Mouse (Mus musculus) liver (tissue): ENCODE measurements around the gene Agbl5.
"Not testable (repeated sequence)": the region's sequence is repeated elsewhere in the genome, so short reads cannot be mapped to it uniquely, and the experiment has no call there.

Experiments
- DNase-seq: peaks from one replicate; pipeline ENCODE4 v3.0.0-alpha.2; 2020; ENCODE audit warnings: mixed read lengths

Gene Agbl5

GRCm38 (mm10) chr5:30888337-30889087, at the start of gene Agbl5:
Agbl5 (plus strand) TSS chr5:30888694.
- DNase-seq, result peak; percentile 92

- DNase-seq, result no peak
These were observed 48.8 kb upstream of the Agbl5 start for GRCm38 (mm10) chr5:30839731-30840130.

GRCm38 (mm10) chr5:30841896-30842295, 46.6 kb upstream of the Agbl5 start:
- DNase-seq, result no peak

- DNase-seq, result no peak
These were observed 38.5 kb upstream of the Agbl5 start for GRCm38 (mm10) chr5:30849891-30850555.

GRCm38 (mm10) chr5:30850556-30850925, 38.0 kb upstream of the Agbl5 start:
- DNase-seq, result no peak

GRCm38 (mm10) chr5:30853522-30853921, 35.0 kb upstream of the Agbl5 start:
- no peak for DNase-seq

GRCm38 (mm10) chr5:30855674-30856073, 32.8 kb upstream of the Agbl5 start:
- DNase-seq, result no peak

GRCm38 (mm10) chr5:30856124-30856523, 32.4 kb upstream of the Agbl5 start:
- no peak for DNase-seq

GRCm38 (mm10) chr5:30863852-30864251, 24.6 kb upstream of the Agbl5 start:
- no peak for DNase-seq

GRCm38 (mm10) chr5:30864322-30864721, 24.2 kb upstream of the Agbl5 start:
- DNase-seq, result no peak

GRCm38 (mm10) chr5:30866871-30867270, 21.6 kb upstream of the Agbl5 start:
- DNase-seq, result no peak

GRCm38 (mm10) chr5:30867712-30868111, 20.8 kb upstream of the Agbl5 start, which contains the start of gene Tmem214:
Tmem214 (plus strand) TSS chr5:30868012.
- no peak for DNase-seq

GRCm38 (mm10) chr5:30868981-30869380, 19.5 kb upstream of the Agbl5 start:
- no peak for DNase-seq

- DNase-seq, result peak; percentile 93
These were observed 18.9 kb upstream of the Agbl5 start for GRCm38 (mm10) chr5:30869405-30870130.

- no peak for DNase-seq
These were observed 18.4 kb upstream of the Agbl5 start for GRCm38 (mm10) chr5:30870131-30870406.

- DNase-seq, result no peak
These were observed 15.9 kb upstream of the Agbl5 start for GRCm38 (mm10) chr5:30872574-30872973.

GRCm38 (mm10) chr5:30874365-30874764, 14.1 kb upstream of the Agbl5 start:
- DNase-seq, result no peak

- no peak for DNase-seq
These were observed 9.9 kb upstream of the Agbl5 start for GRCm38 (mm10) chr5:30878616-30879015.

GRCm38 (mm10) chr5:30879347-30879943, 9.0 kb upstream of the Agbl5 start:
- DNase-seq, result no peak

GRCm38 (mm10) chr5:30881839-30882238, 6.7 kb upstream of the Agbl5 start:
- DNase-seq, result not testable (repeated sequence)

- no peak for DNase-seq
These were observed 2.3 kb upstream of the Agbl5 start for GRCm38 (mm10) chr5:30886209-30886608.

- no peak for DNase-seq
These were observed 1.8 kb upstream of the Agbl5 start for GRCm38 (mm10) chr5:30886731-30887130.

- DNase-seq, result peak; percentile 84
These were observed 1.1 kb upstream of the Agbl5 start for GRCm38 (mm10) chr5:30887331-30887761.
